Mouse (Mus musculus) spleen, embryonic (tissue): ENCODE results near the gene Zc3hav1l.

Experiments used
- CTCF ChIA-PET: fragments of 350-600 bp; sonication (Branson Sonifier 250); formaldehyde crosslinking; loops from one replicate; lab custom pipeline; 2022; lab: Charles Lee

Gene Zc3hav1l

DNA sequence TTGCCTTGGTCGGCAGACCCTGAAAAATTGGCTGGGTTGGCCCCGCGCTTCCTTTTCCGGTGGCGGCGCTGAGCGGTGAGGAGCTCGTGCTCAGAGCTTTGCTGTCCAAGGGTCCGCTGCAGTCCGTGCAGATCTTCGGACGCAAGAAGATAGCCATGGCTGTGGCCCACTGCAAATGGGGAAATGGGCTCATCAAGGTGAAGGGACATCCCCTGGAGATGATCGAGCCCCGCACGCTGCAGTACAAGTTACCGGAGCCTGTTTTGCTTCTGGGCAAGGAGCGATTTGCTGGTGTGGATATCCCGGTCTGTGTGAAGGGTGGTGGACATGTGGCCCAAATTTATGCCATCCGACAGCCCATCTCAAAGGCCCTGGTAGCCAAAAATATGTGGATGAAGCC, 14.6 kb downstream of the Zc3hav1l start:
- CTCF ChIA-PET, result no interaction called here

- CTCF ChIA-PET, result no interaction called here
Observed at GRCm38 (mm10) chr6:38264466-38264865, 34.6 kb downstream of the Zc3hav1l start.

- CTCF ChIA-PET, result no interaction called here
Observed at GRCm38 (mm10) chr6:38263393-38264159, 35.5 kb downstream of the Zc3hav1l start.

- CTCF ChIA-PET, result no interaction called here
Observed at GRCm38 (mm10) chr6:38261877-38262276, 37.2 kb downstream of the Zc3hav1l start.

DNA sequence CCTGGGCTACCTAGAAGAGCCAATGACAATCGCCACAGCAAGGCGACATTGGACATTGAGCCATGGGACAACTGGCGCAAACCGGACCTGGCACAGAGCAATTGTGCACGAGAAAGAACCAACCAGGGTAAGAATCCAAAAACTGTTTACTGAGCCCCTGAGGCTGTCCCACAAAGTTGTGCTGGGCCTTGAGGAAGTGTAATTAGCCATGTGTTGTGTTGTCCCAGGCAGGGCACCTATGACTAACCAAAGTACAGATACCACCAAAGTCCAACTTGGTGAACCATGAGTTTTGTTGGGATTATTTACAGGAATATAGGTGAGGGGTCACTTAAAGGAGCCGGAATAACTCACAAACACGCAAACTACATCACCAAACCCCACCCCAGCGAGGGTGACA, 41.6 kb downstream of the Zc3hav1l start:
- CTCF ChIA-PET, result no interaction called here

DNA sequence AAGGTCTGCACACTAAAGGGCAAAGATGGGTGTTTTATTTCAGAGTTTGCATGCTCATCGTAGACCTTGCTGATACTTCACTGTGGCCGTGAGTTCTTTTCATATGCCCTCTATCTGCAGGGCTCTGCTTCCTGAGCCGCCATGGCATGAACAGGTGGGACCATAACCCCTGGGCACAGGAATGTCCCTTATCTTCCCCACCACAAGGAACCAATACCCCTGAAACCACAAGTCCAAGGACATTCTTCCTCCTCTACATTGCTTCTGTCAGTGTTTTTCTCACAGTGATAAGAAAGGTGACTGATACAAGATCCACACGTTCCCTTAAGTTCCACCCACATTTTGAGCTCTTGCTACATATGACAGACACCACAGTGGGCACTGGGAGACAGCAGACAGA, 42.3 kb downstream of the Zc3hav1l start:
- CTCF ChIA-PET, result no interaction called here

GRCm38 (mm10) chr6:38255794-38256193, 43.3 kb downstream of the Zc3hav1l start:
- CTCF ChIA-PET, result no interaction called here

DNA sequence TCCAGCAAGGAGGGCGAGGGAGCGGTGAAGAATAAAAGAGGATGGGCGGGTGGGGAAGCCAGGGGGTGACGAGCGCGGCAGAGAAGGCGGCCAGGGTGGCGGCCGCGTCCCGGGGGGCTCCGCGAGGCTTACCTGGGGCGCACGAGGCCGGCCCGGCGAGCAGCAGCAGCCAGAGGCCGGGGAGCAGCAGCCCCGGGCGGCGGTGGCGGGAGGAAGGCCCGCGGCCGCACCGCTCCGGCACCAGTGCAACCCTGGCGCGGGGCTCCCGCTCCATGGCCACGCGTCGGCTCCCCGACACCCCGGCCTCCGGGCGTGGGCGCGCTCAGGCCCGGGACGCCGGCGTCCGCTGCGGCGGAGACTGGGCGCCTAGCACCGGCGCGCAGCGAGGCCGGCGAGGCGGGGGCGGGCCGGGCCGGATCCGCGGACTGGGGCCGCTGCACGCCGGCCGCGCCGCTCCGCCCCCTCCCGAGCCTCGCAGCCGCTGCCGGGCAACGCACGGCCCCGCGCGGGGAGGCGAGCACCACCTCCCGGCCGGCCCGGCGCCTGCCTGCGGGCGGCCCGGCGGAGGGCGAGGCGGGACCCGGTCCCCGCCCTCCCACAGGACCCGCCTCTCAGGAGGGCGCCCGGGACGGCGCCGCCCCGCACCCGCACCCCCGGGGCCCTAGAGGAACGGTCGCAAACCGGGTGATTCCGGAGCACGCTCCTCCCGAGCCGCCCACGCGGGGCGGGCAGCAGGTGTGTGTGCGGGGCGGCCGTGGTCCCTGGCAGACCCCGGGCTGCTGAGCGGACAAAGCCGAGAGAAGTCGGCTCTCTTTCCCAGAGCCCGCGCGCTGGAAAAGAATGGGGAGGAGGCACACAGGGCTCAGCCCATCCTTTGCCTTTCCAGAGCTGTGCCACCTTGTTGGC, 45.1 kb downstream of the Zc3hav1l start, which contains the start of gene D630045J12Rik:
Gene D630045J12Rik, minus strand, starts transcription at position 274 of the 906 bp plus-strand sequence.
- CTCF ChIA-PET, result no interaction called here

- CTCF ChIA-PET, result no interaction called here
Observed at GRCm38 (mm10) chr6:38252766-38253735, 46.0 kb downstream of the Zc3hav1l start.

DNA sequence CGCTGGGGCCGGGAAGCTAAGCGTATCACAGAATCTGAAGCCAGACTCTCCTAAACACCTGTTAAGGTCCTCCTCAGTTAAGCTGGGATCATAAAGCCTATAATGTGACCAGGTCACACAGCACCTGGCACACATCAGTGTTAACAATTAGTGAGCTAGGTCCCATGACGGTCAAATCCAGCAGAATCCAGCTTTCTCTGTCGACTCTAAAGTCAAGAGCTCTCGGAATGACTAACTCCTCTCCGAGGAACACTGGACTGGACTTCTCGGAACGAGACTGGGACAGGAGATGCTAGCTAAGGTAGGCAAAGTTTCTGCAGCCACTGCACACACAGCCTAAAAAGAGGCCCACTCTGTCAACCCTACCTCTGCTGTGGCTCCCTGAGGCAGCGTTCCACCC, 46.9 kb downstream of the Zc3hav1l start:
- CTCF ChIA-PET, result no interaction called here

GRCm38 (mm10) chr6:38251464-38251863, 47.6 kb downstream of the Zc3hav1l start:
- CTCF ChIA-PET, result no interaction called here

DNA sequence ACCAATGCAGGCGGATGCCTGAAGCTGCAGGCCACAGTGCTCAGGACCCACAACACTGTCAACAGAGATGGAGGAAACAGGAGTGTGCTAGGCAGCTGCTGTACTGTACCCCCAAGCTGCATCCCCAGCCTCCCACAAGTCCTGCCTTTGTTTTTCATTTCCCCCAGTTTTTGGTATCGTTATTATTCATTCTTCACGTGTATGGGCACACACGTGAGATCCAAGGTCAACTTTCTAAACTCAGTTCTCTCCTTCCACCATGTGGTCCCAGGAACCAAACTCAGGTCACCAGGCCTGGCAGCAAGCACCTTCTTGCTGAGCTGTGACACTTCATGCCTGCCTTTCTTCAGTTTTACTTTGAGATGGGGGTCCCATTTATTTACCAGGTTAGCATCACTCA, 51.7 kb downstream of the Zc3hav1l start:
- CTCF ChIA-PET, result no interaction called here

GRCm38 (mm10) chr6:38244806-38245205, 54.3 kb downstream of the Zc3hav1l start:
- CTCF ChIA-PET, result no interaction called here

DNA sequence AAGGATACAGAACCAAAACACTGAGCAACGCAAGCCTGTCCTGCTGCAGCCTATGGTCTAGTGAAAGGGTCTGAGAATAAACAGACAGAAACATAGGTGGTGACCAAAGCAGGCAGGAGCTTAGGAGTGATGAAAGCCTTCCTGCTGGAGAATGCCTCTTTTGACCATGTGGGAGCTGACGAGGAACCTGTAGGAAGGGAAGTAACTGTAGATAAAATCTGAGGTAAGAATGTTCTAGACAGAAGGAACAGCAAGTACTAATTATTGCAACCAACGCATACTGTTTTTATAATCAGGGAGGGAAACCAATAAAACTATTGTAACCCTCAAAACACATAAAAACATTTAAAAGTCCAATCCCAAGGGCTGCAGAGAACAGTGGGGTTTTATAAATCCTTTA, 54.9 kb downstream of the Zc3hav1l start:
- CTCF ChIA-PET, result no interaction called here

- CTCF ChIA-PET, result no interaction called here
Observed at GRCm38 (mm10) chr6:38242833-38243232, 56.2 kb downstream of the Zc3hav1l start.

DNA sequence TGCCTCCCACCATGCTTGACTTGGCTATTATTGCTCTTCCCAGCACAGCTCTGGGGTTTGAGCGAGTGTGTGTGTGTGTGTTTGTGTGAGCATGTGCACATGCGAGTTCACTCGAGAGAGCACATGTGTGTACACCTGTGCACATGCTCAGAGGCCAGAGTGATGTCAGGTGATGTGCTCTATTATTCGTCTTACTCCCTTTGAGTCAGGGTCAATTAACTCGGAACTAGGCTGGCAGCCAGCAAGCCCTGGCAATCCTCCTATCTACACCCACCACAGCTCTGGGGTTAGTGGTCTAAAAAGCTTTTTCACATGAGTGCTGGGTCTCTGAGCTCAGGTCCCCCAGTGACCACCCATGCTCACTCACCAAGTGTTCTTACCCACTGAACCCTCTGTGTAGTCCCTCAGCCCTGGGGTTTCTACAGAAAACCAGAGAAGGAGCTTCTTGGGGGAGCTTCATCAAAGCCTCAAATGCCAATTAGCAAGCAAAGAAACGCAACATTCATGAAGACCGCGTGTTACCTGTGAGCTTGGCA, 56.7 kb downstream of the Zc3hav1l start:
- CTCF ChIA-PET, result no interaction called here

- CTCF ChIA-PET, result no interaction called here
Observed at GRCm38 (mm10) chr6:38241508-38241907, 57.6 kb downstream of the Zc3hav1l start.

DNA sequence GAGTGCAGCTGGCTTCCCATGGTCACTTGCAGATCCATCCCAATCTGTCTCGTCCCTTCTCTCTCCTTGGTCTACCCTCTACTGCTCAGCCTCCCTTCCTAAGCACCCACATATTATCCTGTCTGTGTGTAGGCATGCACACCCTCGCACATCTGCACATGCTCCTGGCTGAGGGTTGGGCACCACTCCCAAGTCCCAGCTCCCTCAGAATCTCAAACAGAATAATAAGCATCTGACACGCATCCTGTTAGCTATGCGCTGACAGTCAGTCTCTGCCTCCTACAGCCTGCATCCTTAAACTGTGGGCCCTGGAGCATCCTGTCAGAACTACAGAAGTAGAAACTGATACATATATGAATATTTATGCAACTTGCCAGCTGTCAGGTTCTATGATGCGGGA, 58.4 kb downstream of the Zc3hav1l start:
- CTCF ChIA-PET, result no interaction called here

GRCm38 (mm10) chr6:38238382-38238781, 60.7 kb downstream of the Zc3hav1l start:
- CTCF ChIA-PET, result interaction anchor here (0.6 kb wide), 2 partner anchors 70 to 377 kb away, joined by 6 to 13 read pairs; no protein-coding TSS in a partner anchor
